Mouse (Mus musculus): Measurements from ENCODE around the gene Gm49405. TPM values are rescaled to one million over a fixed set of nuclear protein-coding genes. Genes with fewer than 3 reads are reported as not detected.

Gene Gm49405
- polyA plus RNA-seq, 1 experiment: 4.8 TPM

DNA sequence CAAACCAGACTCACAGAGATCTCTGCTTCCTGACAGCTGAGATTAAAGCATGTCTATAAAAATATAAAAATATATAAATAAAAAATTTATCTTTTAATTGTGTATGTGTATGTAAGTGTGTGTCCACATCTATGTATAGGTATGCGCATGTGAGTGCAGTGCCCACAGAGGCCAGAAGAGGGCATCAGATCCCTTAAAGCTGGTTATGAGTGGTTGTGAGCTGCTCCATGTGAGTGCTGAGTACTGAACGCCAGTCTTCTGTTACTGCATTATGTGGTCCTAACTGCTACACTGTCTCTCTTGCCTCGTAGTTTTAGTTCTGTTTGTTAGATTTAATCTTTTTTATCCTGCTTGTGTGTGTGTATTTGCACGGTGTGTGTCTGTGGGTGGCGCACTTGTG lies 50.6 kb downstream of the Gm49405 start:
- WGBS: 96% methylated on average over 5 of the region's 5 CpGs
- H3K4me1 ChIP-seq (ENCODE audit: control insufficient read depth, insufficient read depth, low read length): peaks cover 23% of the 10 kb centered on the region
- TF ChIP-seq POLR2A (IDR thresholded peaks at IDR 0.05; ENCODE audit: borderline replicate concordance, insufficient read depth, low read length) (no peak), CTCF (IDR thresholded peaks at IDR 0.05; ENCODE audit: borderline replicate concordance, insufficient read depth, low read depth, low read length) (no peak)
- no peak overlapping the region for H3K27ac ChIP-seq (ENCODE audit: insufficient read depth, low read length)
- DNase-seq: no peak
- no peaks in the 10 kb centered on the region for H3K27me3 ChIP-seq (ENCODE audit: control insufficient read depth, insufficient read depth, low read length)
- H3K4me3 ChIP-seq (replicated peaks; ENCODE audit: insufficient read depth, low read depth, low read length): no peak overlapping the region

DNA sequence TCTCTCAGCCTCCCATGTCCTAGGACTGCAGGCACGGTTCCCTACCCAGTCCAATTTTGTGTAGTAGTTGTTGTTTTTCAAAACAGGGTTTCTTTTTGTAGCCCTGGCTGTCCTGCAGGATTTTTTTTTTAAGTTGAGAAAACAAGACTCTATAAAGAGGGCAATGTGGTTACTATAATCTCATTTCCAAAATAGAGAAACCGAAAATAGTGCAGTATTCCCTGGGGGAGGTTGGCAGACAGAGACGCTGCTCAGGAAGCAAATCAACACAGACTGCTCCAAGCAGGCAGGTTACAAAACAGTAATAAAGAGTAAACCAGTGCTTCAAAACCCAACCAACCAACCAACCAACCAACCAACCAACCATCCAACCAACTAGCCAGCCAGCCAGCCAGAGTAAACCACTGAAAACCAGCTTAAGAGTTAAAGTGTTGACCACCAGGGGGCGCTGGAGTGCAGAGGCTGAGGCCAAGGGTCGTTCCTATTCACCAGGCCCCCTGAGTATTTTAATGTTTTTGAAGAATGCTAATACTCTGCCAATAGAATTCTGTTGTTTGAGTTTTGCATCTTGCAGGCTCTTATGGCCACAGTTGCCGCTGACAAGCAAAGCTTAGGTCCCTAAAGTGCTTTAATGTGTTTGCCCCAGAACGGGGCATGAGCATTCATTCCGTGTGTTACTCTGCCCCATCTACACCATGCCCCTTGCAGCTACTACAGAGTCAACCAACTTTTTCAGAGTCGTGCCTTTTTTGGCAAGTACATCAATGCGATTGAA lies 51.5 kb downstream of the Gm49405 start:
- WGBS: 44% methylated on average over 10 of the region's 10 CpGs
- H3K27ac ChIP-seq (ENCODE audit: insufficient read depth, low read length): no peak overlapping the region
- TF ChIP-seq POLR2A (IDR thresholded peaks at IDR 0.05; ENCODE audit: borderline replicate concordance, insufficient read depth, low read length) (no peak), CTCF (IDR thresholded peaks at IDR 0.05; ENCODE audit: borderline replicate concordance, insufficient read depth, low read depth, low read length) (peak; percentile 73)
- peak; percentile 46 to 69 for DNase-seq
- H3K27me3 ChIP-seq (ENCODE audit: control insufficient read depth, insufficient read depth, low read length): no peaks in the 10 kb centered on the region
- H3K4me1 ChIP-seq (ENCODE audit: control insufficient read depth, insufficient read depth, low read length): peaks cover 24% of the 10 kb centered on the region
- no peak overlapping the region for H3K4me3 ChIP-seq (replicated peaks; ENCODE audit: insufficient read depth, low read depth, low read length)

DNA sequence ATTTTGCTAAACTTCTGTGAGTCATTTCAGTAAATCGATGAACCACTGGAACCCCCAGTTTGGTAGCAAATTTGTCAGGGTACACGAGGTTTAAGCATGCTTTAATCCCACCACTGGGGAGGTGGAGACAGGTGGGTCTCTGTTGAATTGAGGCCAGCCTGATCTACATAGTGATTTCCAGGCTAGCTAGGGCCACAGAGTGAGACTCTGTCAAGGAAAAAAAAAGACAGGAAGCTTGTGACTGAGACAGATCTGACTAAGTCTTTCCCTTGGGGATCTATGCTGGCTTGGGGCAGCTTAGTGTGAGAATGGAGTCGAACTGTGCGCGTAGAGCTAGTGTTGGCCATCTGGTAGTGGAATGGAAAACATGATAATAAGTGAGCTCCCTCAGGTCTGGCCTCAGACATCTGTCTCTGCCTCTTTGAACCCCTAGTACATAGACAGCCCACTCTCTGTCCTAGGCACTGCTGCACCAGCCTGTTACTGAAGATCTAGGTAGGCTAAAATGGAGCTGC lies 52.1 kb downstream of the Gm49405 start:
- no peaks in the 10 kb centered on the region for H3K27me3 ChIP-seq (ENCODE audit: control insufficient read depth, insufficient read depth, low read length)
- H3K4me3 ChIP-seq (replicated peaks; ENCODE audit: insufficient read depth, low read depth, low read length): no peak overlapping the region
- no peak for DNase-seq
- H3K4me1 ChIP-seq (ENCODE audit: control insufficient read depth, insufficient read depth, low read length): peaks cover 24% of the 10 kb centered on the region
- 77% methylated on average over 5 of the region's 5 CpGs for WGBS
- TF ChIP-seq POLR2A (IDR thresholded peaks at IDR 0.05; ENCODE audit: borderline replicate concordance, insufficient read depth, low read length) (no peak), CTCF (IDR thresholded peaks at IDR 0.05; ENCODE audit: borderline replicate concordance, insufficient read depth, low read depth, low read length) (no peak)
- H3K27ac ChIP-seq (ENCODE audit: insufficient read depth, low read length): no peak overlapping the region

DNA sequence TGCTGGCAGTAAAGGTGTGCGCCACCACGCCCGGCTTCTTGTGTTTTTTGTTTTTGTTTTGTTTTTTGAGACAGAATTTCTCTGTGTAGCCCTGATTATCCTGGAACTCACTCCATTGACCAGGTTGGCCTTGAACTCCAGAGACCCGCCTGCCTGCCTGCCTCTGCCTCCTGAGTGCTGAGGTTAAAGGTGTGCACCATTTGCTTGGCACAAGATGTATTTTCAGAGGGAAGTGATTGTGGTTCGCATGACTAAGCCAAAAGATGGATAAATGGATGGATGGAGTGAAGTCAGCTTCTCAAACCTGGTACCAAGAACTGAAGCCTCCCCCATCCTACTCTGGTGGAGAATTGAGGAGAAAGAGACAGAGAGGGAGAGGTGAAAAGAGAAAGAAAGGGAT lies 54.2 kb downstream of the Gm49405 start:
- H3K4me3 ChIP-seq (replicated peaks; ENCODE audit: insufficient read depth, low read depth, low read length): no peak overlapping the region
- peak overlapping the region; percentile 88; the same call in 1 of the 2 replicates for H3K27ac ChIP-seq (ENCODE audit: insufficient read depth, low read length)
- no peak for DNase-seq
- no peak for TF ChIP-seq CTCF (IDR thresholded peaks at IDR 0.05; ENCODE audit: borderline replicate concordance, insufficient read depth, low read depth, low read length)
- TF ChIP-seq POLR2A (IDR thresholded peaks at IDR 0.05; ENCODE audit: borderline replicate concordance, insufficient read depth, low read length): no peak
- H3K27me3 ChIP-seq (ENCODE audit: control insufficient read depth, insufficient read depth, low read length): no peaks in the 10 kb centered on the region
- WGBS: 86% methylated on average over 5 of the region's 5 CpGs
- peaks cover 20% of the 10 kb centered on the region for H3K4me1 ChIP-seq (ENCODE audit: control insufficient read depth, insufficient read depth, low read length)

Other genes starting within 250 kb of the Gm49405 start
- 36.9 and 38.3 TPM in 2 replicates for gene Kmt5b, start 233.2 kb upstream of the Gm49405 start, polyA plus RNA-seq (2012; rRNA removed)
- gene Chka, start 148.9 kb upstream of the Gm49405 start, polyA plus RNA-seq (2012; rRNA removed): 118 and 132 TPM in 2 replicates
- 29.9 and 32.3 TPM in 2 replicates for gene Tcirg1, start 93.5 kb upstream of the Gm49405 start, polyA plus RNA-seq (2012; rRNA removed)
- gene Ndufs8, start 87.9 kb upstream of the Gm49405 start, polyA plus RNA-seq (2012; rRNA removed): 363 and 369 TPM in 2 replicates
- gene Aldh3b1, start 70.8 kb upstream of the Gm49405 start, polyA plus RNA-seq (2012; rRNA removed): 7.0 and 8.0 TPM in 2 replicates
- gene Unc93b1, start 65.4 kb upstream of the Gm49405 start, polyA plus RNA-seq (2012; rRNA removed): 14.3 and 14.5 TPM in 2 replicates
- 0.11 and 0.21 TPM in 2 replicates for gene Aldh3b3, start 42.0 kb upstream of the Gm49405 start, polyA plus RNA-seq (2012; rRNA removed)
- 0.32 and 0.36 TPM in 2 replicates for gene Aldh3b2, start 28.3 kb upstream of the Gm49405 start, polyA plus RNA-seq (2012; rRNA removed)
- gene Acy3, start 14.1 kb upstream of the Gm49405 start, polyA plus RNA-seq (2012; rRNA removed): 9.7 and 10.8 TPM in 2 replicates
- gene Tbx10, start 7.9 kb upstream of the Gm49405 start, polyA plus RNA-seq (2012; rRNA removed): 0.08 and 0.33 TPM in 2 replicates
- 8.4 and 9.4 TPM in 2 replicates for gene Nudt8, start within 50 bp of the Gm49405 start, polyA plus RNA-seq (2012; rRNA removed)
- gene Doc2g, start 2.7 kb downstream of the Gm49405 start, polyA plus RNA-seq (2012; rRNA removed): 15.8 and 19.9 TPM in 2 replicates
- 331 and 332 TPM in 2 replicates for gene Ndufv1, start 12.2 kb downstream of the Gm49405 start, polyA plus RNA-seq (2012; rRNA removed)
- gene Gstp1, start 37.4 kb downstream of the Gm49405 start, polyA plus RNA-seq (2012; rRNA removed): 517 and 561 TPM in 2 replicates
- gene Gstp2, start 45.4 kb downstream of the Gm49405 start, polyA plus RNA-seq (2012; rRNA removed): 8.0 and 10.0 TPM in 2 replicates
- not detected in 2 replicates for gene Gstp3, start 58.9 kb downstream of the Gm49405 start, polyA plus RNA-seq (2012; rRNA removed)
- gene Cabp2, start 81.0 kb downstream of the Gm49405 start, polyA plus RNA-seq (2012; rRNA removed): 5.5 and 8.0 TPM in 2 replicates
- 88.7 and 97.0 TPM in 2 replicates for gene Cdk2ap2, start 96.6 kb downstream of the Gm49405 start, polyA plus RNA-seq (2012; rRNA removed)
- 568 and 602 TPM in 2 replicates for gene Pitpnm1, start 99.4 kb downstream of the Gm49405 start, polyA plus RNA-seq (2012; rRNA removed)
- gene Aip, start 125.2 kb downstream of the Gm49405 start, polyA plus RNA-seq (2012; rRNA removed): 207 and 209 TPM in 2 replicates
- gene Gpr152, start 139.2 kb downstream of the Gm49405 start, polyA plus RNA-seq (2012; rRNA removed): 0.11 and 0.13 TPM in 2 replicates
- 0.06 and 0.16 TPM in 2 replicates for gene Cabp4, start 143.4 kb downstream of the Gm49405 start, polyA plus RNA-seq (2012; rRNA removed)
- 240 and 294 TPM in 2 replicates for gene Coro1b, start 148.0 kb downstream of the Gm49405 start, polyA plus RNA-seq (2012; rRNA removed)
- gene Ptprcap, start 153.0 kb downstream of the Gm49405 start, polyA plus RNA-seq (2012; rRNA removed): 0.98 and 1.2 TPM in 2 replicates
- 93.6 and 95.0 TPM in 2 replicates for gene Rps6kb2, start 162.7 kb downstream of the Gm49405 start, polyA plus RNA-seq (2012; rRNA removed)
- gene Carns1, start 174.9 kb downstream of the Gm49405 start, polyA plus RNA-seq (2012; rRNA removed): 25.8 and 31.2 TPM in 2 replicates
- 1.1 and 1.4 TPM in 2 replicates for gene Tbc1d10c, start 190.7 kb downstream of the Gm49405 start, polyA plus RNA-seq (2012; rRNA removed)
- 316 and 348 TPM in 2 replicates for gene Ppp1ca, start 191.4 kb downstream of the Gm49405 start, polyA plus RNA-seq (2012; rRNA removed)
- 31.9 and 37.6 TPM in 2 replicates for gene Rad9a, start 201.0 kb downstream of the Gm49405 start, polyA plus RNA-seq (2012; rRNA removed)
- gene Clcf1, start 213.6 kb downstream of the Gm49405 start, polyA plus RNA-seq (2012; rRNA removed): 4.3 and 5.0 TPM in 2 replicates
- gene AC109138.7, start 213.7 kb downstream of the Gm49405 start, polyA plus RNA-seq (2012; rRNA removed): 0.77 TPM in 1 of 2 replicates, not detected in the other
- 39.3 and 40.1 TPM in 2 replicates for gene Pold4, start 231.3 kb downstream of the Gm49405 start, polyA plus RNA-seq (2012; rRNA removed)